Mouse (Mus musculus): ENCODE results near the gene Grm1.
"Not testable (repeated sequence)": the region's sequence is repeated elsewhere in the genome, so short reads cannot be mapped to it uniquely, and the experiment has no call there.

Grm1 gene

GRCm38 (mm10) chr10:11081611-11082398 is at the start of gene Grm1:
Gene Grm1 (minus strand): TSS chr10:11082356.
- DNase-seq (ENCODE audit: low spot score): no peak

- DNase-seq (ENCODE audit: low spot score): no peak
Measured at GRCm38 (mm10) chr10:11121781-11122180, 39.6 kb upstream of the Grm1 start.

GRCm38 (mm10) chr10:11098475-11099044 is 16.4 kb upstream of the Grm1 start:
- DNase-seq (ENCODE audit: low spot score): no peak

DNA sequence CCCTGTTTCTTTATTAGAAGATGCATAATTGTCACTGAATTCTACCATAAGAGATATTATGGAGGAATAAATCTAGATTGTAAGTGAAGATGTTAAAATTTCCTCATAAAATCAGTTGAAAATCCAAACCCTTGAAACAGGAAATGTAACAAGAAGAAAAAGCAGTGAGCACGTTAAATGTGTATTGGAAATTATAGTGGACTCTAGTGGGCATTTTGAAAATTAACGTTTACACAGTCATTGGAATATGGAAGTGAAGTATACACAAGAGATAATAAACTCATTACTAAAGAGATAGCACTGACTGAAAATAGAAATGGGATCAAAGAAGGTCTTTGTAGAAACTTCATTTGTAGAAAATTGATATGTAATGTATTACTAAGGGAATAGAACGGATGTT is 4.2 kb upstream of the Grm1 start:
- no peak for DNase-seq (ENCODE audit: low spot score)

DNA sequence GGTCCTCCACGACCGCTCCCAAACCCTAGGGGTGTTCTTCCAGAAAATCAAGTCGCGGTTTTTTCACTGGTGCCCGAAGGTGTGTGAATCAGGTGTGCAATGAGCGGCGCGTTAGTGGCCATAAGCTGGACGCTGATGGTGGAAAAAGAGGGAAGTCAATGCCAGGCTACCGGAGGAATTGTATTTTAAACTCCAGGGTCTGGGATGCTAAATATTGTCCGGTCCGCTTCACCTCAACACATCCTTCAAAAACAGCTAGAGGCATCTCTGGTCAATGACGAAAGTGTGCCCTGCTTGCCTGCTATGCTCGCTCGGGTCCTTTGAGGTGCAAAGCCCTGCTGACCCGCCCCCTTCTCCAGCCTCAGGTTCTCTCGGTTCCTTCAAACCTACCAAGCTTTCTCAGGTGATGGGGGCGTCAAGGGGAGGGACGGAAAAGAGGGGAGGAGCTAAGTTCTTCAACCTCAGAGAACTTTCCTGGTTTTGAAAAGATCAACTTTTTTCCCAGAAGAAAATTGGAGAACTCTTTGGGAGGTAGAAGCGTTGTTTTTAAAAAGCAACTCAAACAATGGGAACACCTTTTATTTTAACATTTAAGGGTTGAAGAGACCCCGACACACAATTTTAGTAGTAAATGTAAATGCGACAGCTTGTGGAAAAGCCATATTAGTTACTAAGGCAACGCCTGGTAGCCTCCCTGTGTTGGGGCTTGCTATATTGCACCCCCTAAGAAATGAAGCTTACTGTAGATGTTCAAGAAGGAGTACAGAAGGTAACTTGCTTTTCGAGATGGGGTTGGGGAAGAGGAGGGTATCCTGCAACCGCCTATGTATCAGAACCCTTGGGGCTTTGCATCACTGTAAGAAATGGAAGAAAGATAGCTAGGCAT is 1.2 kb downstream of the Grm1 start:
- DNase-seq (ENCODE audit: low spot score): no peak

DNA sequence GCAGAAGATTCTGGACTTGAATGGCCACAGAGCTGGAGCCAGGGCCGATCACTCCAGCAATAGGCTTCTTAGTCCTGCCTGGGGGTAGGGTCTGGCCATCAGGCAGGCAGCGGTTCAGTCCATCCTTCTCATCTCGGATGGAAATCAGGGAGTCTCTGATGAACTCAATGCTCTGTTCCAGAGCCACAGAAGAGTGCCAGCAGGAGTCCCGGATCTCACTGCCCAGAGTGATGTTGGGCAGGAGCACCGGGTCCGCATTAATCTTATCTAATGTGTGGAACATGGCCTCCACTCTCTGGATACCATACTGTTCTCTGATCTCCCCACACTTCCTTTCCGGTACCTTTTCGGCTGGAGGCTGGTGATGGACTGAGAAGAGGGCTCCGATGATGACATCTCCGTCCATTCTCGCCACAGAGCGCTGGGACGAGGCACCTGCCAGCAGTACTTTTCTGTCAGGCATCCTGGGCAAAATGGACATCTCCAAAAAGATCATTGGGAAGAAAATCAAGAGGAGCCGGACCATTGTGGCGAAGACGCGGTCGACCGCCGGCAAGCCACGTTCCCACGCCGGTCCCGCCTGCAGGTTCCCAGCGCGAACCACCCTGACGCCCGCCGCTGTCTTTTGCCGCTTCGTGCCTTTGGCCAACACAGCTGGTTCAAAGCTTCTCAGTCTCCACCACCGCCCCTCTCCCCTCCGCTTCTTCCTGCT is 2.0 kb downstream of the Grm1 start:
- no peak for DNase-seq (ENCODE audit: low spot score)

- DNase-seq (ENCODE audit: low spot score): no peak
Measured at GRCm38 (mm10) chr10:11079506-11079905, 2.6 kb downstream of the Grm1 start.

- no peak for DNase-seq (ENCODE audit: low spot score)
Measured at GRCm38 (mm10) chr10:11065136-11065535, 17.0 kb downstream of the Grm1 start.

DNA sequence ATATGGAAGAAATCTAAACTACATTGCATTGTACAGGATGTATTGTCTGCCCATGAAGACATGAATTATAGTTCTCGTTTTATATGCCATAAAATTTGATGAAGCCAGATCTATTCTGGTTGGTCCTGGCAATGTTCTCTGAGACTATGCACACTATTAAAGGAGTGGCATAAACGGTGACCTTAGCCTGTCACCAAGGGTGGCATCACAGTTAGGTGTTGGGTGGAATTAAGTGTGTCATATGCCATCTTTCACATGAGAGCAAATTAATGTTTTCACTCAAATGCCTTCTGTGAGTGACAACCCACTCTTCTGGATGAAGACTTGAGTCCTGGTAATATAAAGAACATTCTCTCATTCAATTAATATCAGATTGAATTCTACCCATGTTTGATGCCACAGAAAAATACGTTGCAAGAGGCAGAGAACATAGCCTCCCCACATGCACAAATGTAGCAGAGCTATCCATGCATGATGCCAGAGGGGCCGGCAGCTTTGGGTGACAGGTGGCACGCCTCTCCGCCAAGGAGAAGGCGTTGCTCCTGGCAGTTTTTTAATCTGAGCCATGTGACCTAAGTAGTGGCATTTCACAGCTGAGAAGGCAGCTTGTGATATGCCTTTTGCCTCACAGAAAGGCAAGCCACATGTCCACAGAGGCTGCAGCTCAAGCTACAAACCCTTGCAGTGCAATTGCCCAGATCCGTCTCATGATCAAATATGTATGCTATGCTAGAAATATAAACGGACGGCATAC is 20.7 kb downstream of the Grm1 start:
- peak; percentile 74 for DNase-seq (ENCODE audit: low spot score)

- peak; percentile 44 for DNase-seq (ENCODE audit: low spot score)
Measured at GRCm38 (mm10) chr10:11049361-11049760, 32.8 kb downstream of the Grm1 start.

- DNase-seq (ENCODE audit: low spot score): not testable (repeated sequence)
Measured at GRCm38 (mm10) chr10:11045421-11045820, 36.7 kb downstream of the Grm1 start.

DNA sequence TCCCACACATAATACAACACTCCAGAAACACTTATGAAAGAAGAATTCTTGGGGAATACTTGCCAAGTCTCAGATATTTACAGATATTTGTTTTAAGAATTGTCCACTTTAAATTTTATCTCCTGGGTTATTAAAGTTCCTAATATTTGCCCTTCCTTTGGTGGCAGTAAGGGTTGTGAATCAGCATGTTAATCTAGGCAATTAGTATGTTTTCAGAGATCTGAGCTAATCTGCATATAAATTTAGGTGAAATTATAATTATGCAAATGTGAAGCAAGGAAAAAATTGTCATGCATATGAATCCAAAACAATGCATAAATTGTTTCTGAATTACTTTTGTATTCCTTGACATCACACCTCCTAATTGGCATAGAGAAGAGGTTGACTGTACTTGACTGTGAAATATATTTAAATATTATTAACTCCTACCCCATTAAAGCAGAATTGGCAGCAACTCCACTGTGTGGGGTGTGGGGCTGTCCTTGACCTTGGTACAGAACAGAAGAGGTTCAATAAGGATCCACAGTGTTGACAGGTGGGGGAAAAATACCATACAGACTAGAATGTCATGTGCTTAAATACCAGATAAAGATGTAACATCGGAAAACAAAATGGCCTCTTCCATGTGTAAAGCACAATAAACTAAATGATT is 37.6 kb downstream of the Grm1 start:
- no peak for DNase-seq (ENCODE audit: low spot score)

DNA sequence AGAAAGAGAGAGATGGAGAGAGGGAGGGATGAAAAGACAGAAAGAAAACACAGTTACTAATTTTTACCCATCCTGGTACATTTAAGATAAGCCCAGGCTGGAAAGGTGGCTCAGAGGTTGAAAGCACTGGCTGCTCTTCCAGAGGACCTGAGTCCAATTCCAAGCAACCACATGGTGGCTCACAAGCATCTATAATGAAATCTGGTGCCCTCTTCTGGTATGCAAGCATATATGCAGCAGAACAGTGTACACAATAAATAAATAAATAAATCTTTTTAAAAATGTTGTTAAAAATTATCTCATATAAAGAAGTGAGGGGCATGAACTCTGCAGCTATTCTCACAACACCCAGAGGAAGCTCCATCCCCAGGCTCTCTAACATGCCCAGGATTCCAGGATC is 42.8 kb downstream of the Grm1 start:
- no peak for DNase-seq (ENCODE audit: low spot score)

GRCm38 (mm10) chr10:11032221-11032620 is 49.9 kb downstream of the Grm1 start:
- no peak for DNase-seq (ENCODE audit: low spot score)

DNA sequence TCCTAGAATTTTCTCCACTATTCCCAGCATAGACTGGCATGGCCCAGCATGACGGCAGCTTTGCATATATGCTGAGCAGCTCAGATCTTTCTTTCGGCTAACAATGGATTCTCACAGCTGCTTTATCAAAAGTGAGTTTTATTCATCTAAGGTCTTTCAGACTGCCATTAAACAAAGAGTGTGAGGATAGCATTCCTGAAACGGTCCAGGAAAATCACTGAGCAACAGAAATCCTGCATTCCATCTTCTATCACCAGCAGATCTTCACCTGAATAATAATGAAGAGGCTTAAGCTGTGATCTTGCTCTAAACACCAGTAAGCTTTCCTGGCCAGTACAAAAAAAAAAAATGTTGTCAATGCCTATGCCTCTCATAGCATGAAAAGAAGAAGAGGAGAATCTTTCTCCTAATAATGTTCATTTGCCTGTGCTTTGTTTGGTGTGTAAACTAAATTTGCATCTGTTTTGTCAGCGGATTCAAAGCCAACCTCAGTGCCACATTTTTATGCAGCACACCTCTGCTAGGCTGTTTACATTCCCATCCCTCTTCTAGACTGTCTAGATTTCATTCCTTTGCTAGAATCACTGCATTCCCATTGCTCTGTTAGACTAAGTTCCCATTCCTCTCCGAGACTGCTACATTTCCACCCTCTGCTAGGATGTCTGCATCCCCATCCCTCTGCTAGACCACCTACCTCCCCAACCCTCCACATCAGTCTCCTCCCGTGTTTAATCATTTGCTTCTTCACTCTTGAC is 56.2 kb downstream of the Grm1 start:
- DNase-seq (ENCODE audit: low spot score): no peak

GRCm38 (mm10) chr10:11018970-11019531 is 63.1 kb downstream of the Grm1 start:
- DNase-seq (ENCODE audit: low spot score): no peak

DNA sequence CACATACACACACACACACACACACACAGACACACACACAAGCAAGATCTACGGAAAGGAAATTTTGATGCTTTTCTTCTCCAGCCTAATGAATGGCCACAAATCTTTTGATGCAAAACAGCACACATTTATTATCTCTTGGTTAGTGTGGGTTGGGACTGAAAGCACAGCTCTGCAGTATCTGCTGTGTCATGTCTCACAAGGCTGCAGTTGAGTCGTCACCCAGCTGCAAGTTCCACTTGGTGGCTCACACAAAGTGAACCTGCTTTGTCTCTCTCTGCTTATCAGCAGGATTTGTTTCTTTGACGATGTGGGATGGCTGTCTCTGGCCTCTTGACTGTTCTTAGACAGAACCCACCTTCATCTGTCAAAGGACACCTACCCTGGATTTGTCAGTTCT is 68.5 kb downstream of the Grm1 start:
- DNase-seq (ENCODE audit: low spot score): no peak

DNA sequence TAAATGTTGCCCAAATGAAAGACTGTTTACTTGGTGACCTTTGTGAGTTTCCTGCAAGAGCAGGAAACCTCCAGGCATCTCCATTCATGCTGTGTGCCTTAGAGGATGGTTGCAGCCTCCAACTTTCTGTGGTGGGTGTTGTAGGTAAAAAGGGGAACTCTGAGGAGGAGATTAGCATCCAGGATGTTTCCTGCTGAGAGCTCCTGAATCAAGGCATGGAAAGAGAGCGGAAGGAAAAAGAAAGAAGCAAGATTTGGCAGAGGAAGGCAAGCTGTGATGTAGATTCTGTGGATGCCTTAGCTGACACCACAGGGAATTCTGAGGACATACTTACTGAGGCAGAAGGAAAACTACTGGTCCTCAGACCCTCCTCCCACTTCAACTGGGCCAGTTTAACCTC is 85.4 kb downstream of the Grm1 start:
- DNase-seq (ENCODE audit: low spot score): no peak

- DNase-seq (ENCODE audit: low spot score): no peak
Measured at GRCm38 (mm10) chr10:10991708-10992107, 90.4 kb downstream of the Grm1 start.

DNA sequence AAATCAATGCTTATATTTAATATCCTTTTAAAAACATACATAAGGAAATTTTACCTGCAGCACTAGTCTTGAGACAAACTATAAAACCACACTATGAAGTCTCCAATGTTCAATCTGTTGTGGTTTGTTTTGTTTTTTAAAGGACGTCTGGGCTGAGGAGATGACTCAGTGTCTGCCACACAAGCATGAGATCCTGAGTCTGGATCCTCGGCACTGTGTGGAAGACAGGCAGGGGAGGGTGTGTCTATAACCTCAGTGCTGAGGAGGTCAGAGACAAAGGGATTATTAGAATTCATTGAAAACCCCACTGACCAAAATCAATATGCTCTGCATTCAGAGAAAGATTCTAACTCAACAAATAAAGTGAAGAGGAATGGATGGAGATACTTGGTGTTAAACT is 110.8 kb downstream of the Grm1 start:
- no peak for DNase-seq (ENCODE audit: low spot score)

Measured in layer of hippocampus, adult 9-10 months (tissue).